Mouse (Mus musculus) cortical plate, adult 2 months (tissue): ENCODE data around the gene Rdh8. TPM values are rescaled to one million over a fixed set of nuclear protein-coding genes. Genes with fewer than 3 reads are reported as not detected.

Experiments used
- H3K27ac ChIP-seq: fragments of 200-500 bp; 2 replicates; pipeline ENCODE4 v1.5.1; 2012; ENCODE audit warnings: low read length, control low read depth, inconsistent platforms; ENCODE audit not compliant: insufficient read depth
- H3K4me1 ChIP-seq: fragments of 200-500 bp; 2 replicates; pipeline ENCODE4 v1.6.1; 2011; ENCODE audit warnings: low read length; ENCODE audit not compliant: control insufficient read depth, insufficient read depth
- H3K4me3 ChIP-seq: fragments of 200-500 bp; 2 replicates; pipeline ENCODE4 v1.5.1; 2011; ENCODE audit warnings: mild to moderate bottlenecking, low read length, control low read depth; ENCODE audit not compliant: insufficient read depth
- CTCF ChIP-seq: fragments of 200-500 bp; IDR thresholded peaks from 2 replicates; pipeline ENCODE4 v1.5.1; 2011; ENCODE audit warnings: mild to moderate bottlenecking, control low read depth, low read length; ENCODE audit not compliant: insufficient read depth; ENCODE audit errors: extremely low read depth
- POLR2A ChIP-seq: fragments of 200-500 bp; IDR thresholded peaks from 2 replicates; pipeline ENCODE4 v1.6.1; 2011; ENCODE audit warnings: mild to moderate bottlenecking, low read length, control low read depth; ENCODE audit not compliant: insufficient read depth; ENCODE audit errors: extremely low read depth
- polyA plus RNA-seq: library from polyadenylated mRNA; depleted of rRNA; stranded (reverse); fragments of >200 nt; gene quantifications from 2 replicates; pipeline ENCODE4 v1.2.3, GENCODE M21; 2012; rRNA removed

Gene Rdh8
- not detected in 2 replicates for polyA plus RNA-seq

- peaks cover 3% of the 10 kb centered on the region; the same call in 1 of the 2 replicates for H3K4me1 ChIP-seq
- no peak within 1 kb of the TSS for H3K27ac ChIP-seq
- no peak within 1 kb of the TSS for H3K4me3 ChIP-seq
- TF ChIP-seq CTCF (no peak), POLR2A (no peak)
Measured at GRCm38 (mm10) chr9:20818236-20818635, at the start of gene Rdh8. Gene Rdh8, plus strand, starts transcription at chr9:20818503.

GRCm38 (mm10) chr9:20781286-20781685 lies 37.0 kb upstream of the Rdh8 start:
- no peaks in the 10 kb centered on the region for H3K4me1 ChIP-seq
- no peak overlapping the region for H3K4me3 ChIP-seq
- no peak for TF ChIP-seq POLR2A
- no peak for TF ChIP-seq CTCF
- H3K27ac ChIP-seq, result no peak overlapping the region

GRCm38 (mm10) chr9:20785055-20785454 lies 33.2 kb upstream of the Rdh8 start:
- Histone ChIP-seq H3K4me1 (no peaks in the 10 kb centered on the region), H3K27ac (no peak overlapping the region), H3K4me3 (no peak overlapping the region)
- TF ChIP-seq POLR2A, result no peak
- no peak for TF ChIP-seq CTCF

GRCm38 (mm10) chr9:20787992-20788391 lies 30.3 kb upstream of the Rdh8 start:
- no peak overlapping the region for H3K27ac ChIP-seq
- no peak overlapping the region for H3K4me3 ChIP-seq
- TF ChIP-seq POLR2A, result no peak
- no peak for TF ChIP-seq CTCF
- no peaks in the 10 kb centered on the region for H3K4me1 ChIP-seq

GRCm38 (mm10) chr9:20789651-20790050 lies 28.7 kb upstream of the Rdh8 start:
- TF ChIP-seq POLR2A (no peak), CTCF (no peak)
- H3K27ac ChIP-seq, result no peak overlapping the region
- H3K4me3 ChIP-seq, result no peak overlapping the region
- no peaks in the 10 kb centered on the region for H3K4me1 ChIP-seq

GRCm38 (mm10) chr9:20790345-20790744 lies 28.0 kb upstream of the Rdh8 start:
- no peak overlapping the region for H3K27ac ChIP-seq
- no peaks in the 10 kb centered on the region for H3K4me1 ChIP-seq
- H3K4me3 ChIP-seq, result no peak overlapping the region
- TF ChIP-seq CTCF (no peak), POLR2A (no peak)

GRCm38 (mm10) chr9:20794108-20794806 lies 24.0 kb upstream of the Rdh8 start:
- Histone ChIP-seq H3K4me3 (no peak overlapping the region), H3K4me1 (no peaks in the 10 kb centered on the region), H3K27ac (no peak overlapping the region)
- TF ChIP-seq CTCF, result no peak
- no peak for TF ChIP-seq POLR2A

- Histone ChIP-seq H3K4me3 (no peak overlapping the region), H3K4me1 (no peaks in the 10 kb centered on the region), H3K27ac (no peak overlapping the region)
- TF ChIP-seq CTCF (peak; percentile 95), POLR2A (no peak)
Measured at GRCm38 (mm10) chr9:20804266-20805158, 13.8 kb upstream of the Rdh8 start.

- Histone ChIP-seq H3K4me1 (no peaks in the 10 kb centered on the region), H3K27ac (no peak overlapping the region), H3K4me3 (no peak overlapping the region)
- no peak for TF ChIP-seq POLR2A
- TF ChIP-seq CTCF, result no peak
Measured at GRCm38 (mm10) chr9:20805159-20805495, 13.2 kb upstream of the Rdh8 start.

GRCm38 (mm10) chr9:20805706-20806105 lies 12.6 kb upstream of the Rdh8 start:
- Histone ChIP-seq H3K4me3 (no peak overlapping the region), H3K27ac (no peak overlapping the region), H3K4me1 (no peaks in the 10 kb centered on the region)
- no peak for TF ChIP-seq CTCF
- no peak for TF ChIP-seq POLR2A
